Mouse (Mus musculus): ENCODE results near the gene Pitx3. TPM values are rescaled to one million over a fixed set of nuclear protein-coding genes. Genes with fewer than 3 reads are reported as not detected.
"Not testable (repeated sequence)": the region's sequence is repeated elsewhere in the genome, so short reads cannot be mapped to it uniquely, and the experiment has no call there.

Pitx3 gene
- not detected for total RNA-seq (2021)
- long read RNA-seq, experiment 1: 0 reads
- long read RNA-seq, experiment 2: 0 reads

DNA sequence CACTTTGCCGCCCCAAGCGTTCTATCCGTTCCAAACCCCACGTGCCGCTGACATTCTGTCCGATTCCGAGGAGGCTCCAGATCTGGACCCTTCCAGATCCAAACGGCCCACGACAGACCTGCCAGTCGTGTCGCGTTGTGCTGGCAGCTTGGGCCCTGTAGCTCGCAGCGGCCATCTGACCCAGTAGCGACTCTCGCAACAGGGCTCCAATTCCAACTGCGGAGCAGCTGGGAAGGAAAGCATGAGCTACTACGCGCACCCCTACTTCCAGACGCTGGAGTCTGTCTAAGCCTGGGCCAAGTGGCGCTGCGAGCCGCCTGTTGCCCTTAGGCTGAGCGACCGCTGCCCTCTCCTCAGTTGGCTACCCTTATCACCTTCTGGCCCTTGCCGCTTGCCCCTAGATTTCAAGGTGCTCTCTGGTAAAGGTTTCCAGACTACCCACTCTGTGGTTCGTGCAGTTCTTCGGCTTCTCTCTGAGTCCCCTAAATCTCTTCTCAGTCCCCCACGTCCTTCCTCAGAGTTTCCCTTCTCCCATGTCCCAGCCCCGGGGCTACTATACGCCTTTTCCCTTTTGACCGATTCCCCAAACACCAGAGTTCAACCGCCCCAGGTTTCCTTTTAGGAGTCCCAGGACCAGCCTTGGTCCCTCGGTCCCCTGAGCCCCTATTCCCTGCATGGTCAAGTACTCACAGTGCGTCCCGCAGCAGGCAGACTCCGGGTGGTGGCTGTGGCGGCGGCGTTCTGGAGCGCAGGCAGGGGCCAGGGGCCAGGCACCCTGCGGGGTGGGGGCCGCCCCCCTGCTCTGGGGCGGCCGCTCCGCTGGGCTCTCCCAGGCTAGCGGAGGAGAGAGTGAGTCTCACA lies at the start of gene Pitx3:
Pitx3 (minus strand) TSS at position 816 of the 861 bp plus-strand sequence.
- no peak for DNase-seq (ENCODE audit: low spot score in 2 of 2)

DNA sequence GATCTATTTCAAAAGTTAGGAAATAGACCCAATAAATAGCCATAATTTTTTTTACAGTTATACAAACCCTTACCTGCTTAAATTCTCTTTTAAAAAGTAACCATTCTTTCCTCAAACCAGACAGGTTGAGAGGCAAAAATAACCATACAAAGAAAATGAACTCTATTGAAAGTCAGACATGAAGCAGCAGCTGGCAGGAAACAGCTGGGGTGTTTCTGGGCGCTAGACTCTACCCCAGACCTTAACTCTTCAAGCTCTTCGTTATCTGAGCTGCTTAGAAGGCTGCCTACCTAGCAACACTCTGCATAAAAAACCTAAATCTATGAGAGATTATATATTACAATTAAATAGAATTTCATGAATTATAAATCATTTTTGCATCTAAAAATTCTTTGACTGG lies 39.1 kb upstream of the Pitx3 start:
- DNase-seq (ENCODE audit: low spot score in 2 of 2): no peak

GRCm38 (mm10) chr19:46186611-46187010 lies 38.5 kb upstream of the Pitx3 start:
- no peak for DNase-seq (ENCODE audit: low spot score in 2 of 2)

DNA sequence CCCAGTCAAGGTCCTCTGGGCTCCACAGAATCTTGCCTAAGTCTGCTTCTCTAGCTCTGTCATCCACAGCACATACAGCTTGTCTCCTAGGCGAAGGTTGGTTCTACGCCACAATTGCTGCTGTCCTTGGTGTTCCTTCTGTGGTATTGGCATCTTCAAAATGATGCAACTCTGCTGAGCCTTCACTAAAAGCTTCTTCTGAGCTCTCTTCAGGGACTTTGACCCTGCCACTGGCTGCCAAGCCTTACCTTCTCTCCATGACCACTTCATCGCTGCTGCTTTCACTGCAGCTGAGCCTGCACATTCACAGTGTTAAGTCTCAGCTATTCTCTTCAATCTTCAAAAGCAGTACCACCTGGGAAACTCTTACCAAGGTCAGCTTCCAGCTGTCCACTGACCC lies 34.1 kb upstream of the Pitx3 start:
- DNase-seq (ENCODE audit: low spot score in 2 of 2): no peak

DNA sequence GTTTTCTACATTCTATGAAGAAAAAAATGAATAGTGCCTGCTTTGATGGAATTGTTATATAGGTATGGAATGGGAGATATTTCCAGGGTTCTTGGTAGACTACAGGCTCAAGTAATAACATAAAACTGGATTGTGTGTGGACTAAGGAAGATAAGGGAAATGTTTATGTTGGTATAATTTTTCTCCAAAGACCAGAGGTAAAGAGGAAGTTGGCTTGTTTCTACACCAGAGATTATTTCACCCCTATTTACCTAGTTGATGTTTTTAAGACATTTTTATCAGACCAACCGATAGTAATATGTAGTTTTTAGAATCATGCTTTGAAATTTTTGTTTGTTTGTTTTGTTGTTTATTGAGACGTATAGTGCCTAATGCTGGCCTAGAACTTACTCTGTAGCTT lies 32.1 kb upstream of the Pitx3 start:
- DNase-seq (ENCODE audit: low spot score in 2 of 2): no peak

DNA sequence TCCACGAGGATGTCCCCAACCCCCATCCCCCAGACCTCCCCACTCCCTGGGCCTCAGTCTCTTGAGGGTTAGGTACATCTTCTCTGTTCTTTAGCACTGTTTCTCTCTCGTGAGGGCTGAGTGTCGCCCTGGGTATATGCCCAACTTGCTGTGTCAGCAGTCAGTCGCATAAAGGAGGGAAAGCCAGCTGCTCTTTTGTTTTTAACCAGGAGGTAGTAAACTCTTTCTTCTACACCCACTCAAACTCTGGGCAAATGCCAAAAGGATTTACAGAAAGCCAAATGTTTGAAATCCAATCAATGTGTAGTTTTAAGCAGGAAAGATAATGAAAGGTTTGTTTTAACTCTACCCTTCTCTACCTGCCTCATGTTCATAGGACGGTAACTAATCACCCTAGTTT lies 28.9 kb upstream of the Pitx3 start:
- no peak for DNase-seq (ENCODE audit: low spot score in 2 of 2)

DNA sequence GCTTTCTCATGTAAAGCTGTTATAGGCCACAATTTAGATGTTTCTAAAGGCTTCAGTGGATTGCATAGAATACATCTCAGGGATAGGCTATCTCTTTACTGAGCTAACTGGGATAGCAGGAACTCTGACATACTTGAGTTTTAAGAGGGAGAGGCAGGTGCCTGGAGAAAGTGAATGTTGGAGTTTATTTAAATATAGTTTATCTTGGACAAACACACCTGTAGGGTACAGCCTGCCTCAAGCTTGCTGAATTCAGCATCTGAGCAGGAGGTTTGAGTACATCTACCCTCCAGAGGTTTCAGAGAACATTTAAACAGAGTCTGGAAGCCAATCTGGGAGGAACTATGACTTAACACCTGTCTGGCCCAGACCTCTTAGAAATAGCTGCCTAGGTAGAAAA lies 27.0 kb upstream of the Pitx3 start:
- no peak for DNase-seq (ENCODE audit: low spot score in 2 of 2)

DNA sequence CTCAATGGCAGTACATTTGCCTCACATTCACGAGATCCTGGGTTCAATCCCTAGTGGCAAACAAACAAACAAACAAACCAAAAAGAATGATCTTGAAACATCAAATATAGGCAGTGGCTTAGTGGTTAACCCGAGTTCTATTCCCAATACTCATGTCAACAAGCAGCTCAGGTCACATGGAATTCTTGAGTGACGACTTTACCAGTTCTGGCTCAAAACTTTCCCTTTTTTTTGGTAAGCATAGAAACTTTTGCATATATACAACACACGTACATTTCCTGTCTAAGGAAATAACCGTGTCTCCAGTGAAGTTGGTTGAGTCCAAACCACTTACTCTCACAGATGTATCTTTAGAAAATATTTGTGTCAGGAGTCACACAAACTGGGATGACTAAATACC lies 24.4 kb upstream of the Pitx3 start:
- no peak for DNase-seq (ENCODE audit: low spot score in 2 of 2)

GRCm38 (mm10) chr19:46169913-46170312 lies 21.8 kb upstream of the Pitx3 start:
- no peak for DNase-seq (ENCODE audit: low spot score in 2 of 2)

- DNase-seq (ENCODE audit: low spot score in 2 of 2): no peak
These were observed 21.3 kb upstream of the Pitx3 start for GRCm38 (mm10) chr19:46169396-46169795.

DNA sequence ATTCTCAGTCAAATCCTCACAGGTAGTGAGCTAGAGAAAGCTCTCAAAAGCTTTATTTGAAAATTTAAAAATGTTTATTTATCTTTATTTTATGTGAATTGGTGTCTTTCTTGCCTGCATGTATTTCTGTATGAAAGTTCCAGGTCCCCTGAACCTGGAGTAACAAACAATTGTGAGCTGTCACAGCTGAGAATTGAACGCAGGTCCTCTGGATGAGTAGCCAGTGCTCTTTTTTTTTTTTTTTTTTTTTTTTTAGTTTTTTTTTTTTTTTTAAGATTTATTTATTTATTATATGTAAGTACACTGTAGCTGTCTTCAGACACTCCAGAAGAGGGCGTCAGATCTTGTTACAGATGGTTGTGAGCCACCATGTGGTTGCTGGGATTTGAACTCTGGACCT lies 19.0 kb upstream of the Pitx3 start:
- not testable (repeated sequence) for DNase-seq (ENCODE audit: low spot score in 2 of 2)

DNA sequence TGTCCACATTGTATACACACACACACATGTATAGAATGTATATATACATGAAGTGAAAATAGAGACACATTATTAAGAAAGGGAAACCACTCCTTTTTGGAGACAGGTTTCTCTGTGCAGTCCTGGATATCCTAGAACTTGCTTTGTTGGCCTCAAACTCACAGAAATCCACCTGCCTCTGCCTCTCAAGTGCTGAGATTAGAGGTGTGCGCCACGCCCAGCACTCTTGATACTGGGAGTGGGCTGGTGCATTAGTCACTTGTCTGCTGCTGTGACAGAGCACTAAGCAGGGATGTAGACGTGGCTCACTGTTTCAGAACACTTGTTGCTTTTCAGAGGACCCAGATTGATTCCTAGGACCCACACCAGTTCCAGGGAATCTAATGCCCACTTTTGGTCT lies 17.8 kb upstream of the Pitx3 start:
- DNase-seq (ENCODE audit: low spot score in 2 of 2): no peak

DNA sequence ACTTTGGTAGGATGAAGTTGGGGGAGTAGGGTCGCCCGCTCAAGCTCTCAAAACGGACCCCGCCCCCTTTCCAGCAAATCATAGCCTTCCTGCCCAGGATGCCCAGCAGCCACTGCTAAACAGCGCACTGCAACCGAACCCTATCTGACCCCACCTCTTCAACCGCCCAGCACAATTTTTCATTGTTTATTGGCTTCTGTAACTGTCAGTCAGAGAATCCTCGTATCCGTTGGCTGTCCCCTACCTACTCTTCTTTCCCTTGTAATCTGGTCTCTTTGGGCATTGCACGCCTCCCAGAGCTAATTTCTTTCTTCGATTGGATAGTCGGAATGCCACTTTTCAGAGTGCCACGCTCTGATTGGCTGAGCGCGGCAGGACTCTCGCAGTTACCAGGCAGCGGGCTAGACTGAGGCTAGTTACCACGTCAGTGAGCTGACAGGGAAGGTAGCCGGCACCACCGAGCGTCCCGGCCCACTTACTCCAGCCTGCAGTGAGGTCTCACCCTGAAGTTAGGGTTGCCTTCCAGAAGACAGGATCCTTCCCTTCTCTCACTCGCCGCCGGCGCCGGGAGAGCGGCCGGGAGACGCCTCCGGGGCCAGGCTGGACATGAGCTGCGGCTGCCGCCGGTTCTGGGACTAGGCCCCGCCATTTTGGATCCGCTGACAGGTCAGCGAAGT lies 4.1 kb upstream of the Pitx3 start, which contains the start of gene Gbf1:
Gbf1 (plus strand) TSS at position 383 of the 677 bp plus-strand sequence.
- peak; percentile 87 to 95 for DNase-seq (ENCODE audit: low spot score in 2 of 2)

DNA sequence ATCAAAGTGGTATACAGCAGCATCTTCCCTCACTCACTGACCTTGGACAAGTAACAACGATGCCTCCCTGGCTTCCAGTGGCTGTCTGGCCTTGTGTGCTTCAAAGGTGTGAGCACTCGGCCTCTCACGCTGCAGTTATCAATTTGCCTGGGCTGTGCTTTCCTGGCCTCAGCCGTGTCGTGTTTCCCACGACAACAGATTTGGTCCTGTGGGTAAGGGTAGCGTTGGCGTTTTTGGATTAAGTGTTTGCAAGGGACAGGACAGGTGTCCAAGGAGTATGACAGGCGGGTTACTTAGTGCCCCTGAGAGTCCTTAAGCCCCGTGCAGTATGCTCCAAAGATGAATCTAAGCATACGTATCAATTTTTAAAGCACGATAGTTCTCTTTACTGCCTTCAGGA lies 965 bp upstream of the Pitx3 start:
- DNase-seq (ENCODE audit: low spot score in 2 of 2): no peak

DNA sequence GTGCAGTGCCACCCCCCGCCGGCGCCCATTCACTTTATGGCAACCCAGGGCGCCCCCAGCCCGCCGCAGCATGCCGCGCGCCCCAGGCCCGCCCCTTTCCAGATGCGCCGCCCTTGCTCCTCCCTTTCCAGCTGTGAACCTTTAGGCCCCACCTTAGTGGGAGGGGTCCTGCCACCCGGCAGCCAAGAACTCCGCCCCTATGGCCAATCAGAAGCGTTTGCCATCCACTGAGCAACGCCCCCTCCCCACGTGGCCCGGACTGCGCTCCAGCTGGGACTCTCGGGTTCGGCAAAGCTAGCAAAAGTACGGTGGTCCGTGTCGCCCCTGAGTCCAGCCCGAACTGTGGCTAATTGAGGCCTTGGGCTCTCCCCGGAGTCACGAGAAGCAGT lies 240 bp upstream of the Pitx3 start:
- DNase-seq (ENCODE audit: low spot score in 2 of 2): peak in 1 of 2 experiments; percentile 29

GRCm38 (mm10) chr19:46141091-46141490 lies 7.0 kb downstream of the Pitx3 start:
- DNase-seq (ENCODE audit: low spot score in 2 of 2): no peak

DNA sequence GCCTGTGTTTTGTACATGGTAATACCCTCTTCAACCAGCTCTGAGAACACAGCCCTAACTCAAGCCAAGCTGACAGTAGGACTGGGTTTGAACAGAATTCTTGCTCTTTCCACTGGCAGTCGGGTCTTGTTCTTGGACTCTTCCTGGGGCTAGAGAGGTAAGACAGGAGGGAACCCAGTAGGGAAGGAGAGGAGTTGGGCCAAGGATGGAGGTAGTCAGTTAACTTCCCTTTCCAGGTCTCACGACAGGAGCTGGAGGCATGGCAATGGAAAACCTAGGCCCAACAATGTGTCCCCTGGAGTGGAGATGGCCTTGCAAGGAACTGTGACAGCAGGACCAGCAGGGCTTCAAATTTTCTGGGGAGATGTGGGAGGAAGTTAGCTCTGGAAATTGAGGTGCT lies 7.8 kb downstream of the Pitx3 start:
- no peak for DNase-seq (ENCODE audit: low spot score in 2 of 2)

DNA sequence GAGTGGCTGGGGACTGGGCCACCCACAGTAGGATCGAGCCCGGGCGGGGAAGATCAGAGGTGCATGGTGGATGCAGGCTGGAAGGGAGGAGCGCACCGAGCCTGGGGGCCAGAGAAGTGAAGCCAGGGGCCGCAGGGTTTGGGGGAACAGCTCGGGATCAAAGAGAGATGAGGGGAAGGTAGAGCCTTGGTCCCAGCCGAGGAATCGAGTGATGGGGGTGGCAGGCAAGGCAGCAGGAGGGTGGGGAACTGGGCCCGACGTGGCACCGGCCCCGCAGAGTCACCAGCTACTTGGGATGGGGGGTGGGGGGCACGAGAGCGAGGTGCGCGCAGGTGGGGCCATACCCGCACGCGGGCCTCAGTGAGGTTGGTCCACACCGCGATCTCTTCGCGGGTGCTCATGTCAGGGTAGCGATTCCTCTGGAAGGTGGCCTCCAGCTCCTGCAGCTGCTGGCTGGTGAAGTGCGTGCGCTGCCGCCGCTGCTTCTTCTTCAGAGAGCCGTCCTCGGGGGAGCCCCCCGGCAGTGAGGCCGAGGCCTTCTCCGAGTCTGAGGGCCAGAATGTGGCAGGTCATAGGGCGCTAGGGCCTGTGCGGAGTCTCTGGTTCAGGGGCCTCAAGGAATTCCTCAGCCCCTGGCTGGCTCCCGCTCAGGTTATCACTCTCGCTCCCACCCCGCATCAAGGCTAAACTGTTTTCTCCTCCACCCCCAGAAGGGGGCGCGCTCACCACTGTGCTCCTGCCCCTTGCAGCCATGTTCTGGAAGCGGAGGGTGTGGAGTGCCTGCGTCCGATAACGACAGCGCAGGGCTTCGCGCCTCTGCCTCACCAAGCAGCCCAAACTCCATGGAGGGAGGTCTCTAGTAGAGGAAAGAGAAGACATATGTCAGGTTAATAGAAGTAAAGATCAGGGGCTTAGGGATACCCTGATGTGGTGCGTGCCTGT lies 11.2 kb downstream of the Pitx3 start:
- DNase-seq (ENCODE audit: low spot score in 2 of 2): peak; percentile 46 to 61

DNA sequence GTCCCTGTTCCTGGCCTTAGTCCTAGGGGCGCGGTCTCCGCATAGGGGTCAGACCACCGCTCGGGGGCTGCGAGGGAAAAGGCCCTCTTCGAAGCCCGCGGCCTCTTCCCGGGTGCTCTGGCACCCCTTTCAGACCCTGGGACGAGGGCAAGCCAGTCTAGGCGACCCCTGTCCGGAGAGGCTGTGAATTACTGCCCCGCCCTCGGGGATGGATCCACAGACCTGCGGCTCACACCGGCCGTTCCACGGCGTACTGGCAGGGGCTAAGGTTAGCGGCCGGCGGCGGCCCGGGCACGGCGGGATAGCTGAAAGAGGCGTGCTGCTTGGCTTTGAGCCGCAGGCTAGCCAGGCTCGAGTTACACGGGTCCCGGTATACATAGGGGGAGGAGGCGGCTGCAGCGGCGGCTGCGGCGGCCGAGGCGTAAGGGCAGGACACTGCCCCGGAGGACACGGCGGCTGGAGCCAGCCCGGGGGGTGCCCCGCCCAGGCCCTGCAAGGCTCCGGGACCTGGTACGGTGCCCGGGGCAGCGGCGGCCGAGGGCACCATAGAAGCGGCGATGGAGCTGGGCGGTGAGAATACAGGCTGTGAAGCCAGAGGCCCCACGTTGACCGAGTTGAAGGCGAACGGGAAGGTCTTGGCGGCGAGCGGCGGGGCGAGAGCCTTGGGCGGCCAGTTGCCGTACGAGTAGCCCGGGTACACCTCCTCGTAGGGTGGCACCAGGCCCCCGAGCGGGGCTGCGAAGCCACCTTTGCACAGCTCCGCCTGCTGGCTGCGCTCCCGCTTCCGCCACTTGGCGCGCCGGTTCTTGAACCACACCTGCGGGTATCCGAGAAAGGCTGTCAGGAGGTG lies 12.1 kb downstream of the Pitx3 start:
- peak; percentile 19 to 36 for DNase-seq (ENCODE audit: low spot score in 2 of 2)

- DNase-seq (ENCODE audit: low spot score in 2 of 2): peak; percentile 93 to 95
These were observed 12.8 kb downstream of the Pitx3 start for GRCm38 (mm10) chr19:46135297-46135696.

Measured in left cerebral cortex, adult 18-20 months (tissue).